Mouse (Mus musculus) CD4-positive, CD25-positive, alpha-beta regulatory T cell, adult 9 weeks (primary cell): ENCODE data around the gene Hist1h2bk. TPM values are rescaled to one million over a fixed set of nuclear protein-coding genes. Genes with fewer than 3 reads are reported as not detected.

ENCODE experiments used
- polyA plus RNA-seq: library from polyadenylated mRNA; unstranded; fragments of 100-300 nt; shearing (Covaris generic); gene quantifications from one replicate; pipeline ENCODE4 v1.2.1, GENCODE M21; 2017

The Hist1h2bk gene
- polyA plus RNA-seq: not detected

DNA sequence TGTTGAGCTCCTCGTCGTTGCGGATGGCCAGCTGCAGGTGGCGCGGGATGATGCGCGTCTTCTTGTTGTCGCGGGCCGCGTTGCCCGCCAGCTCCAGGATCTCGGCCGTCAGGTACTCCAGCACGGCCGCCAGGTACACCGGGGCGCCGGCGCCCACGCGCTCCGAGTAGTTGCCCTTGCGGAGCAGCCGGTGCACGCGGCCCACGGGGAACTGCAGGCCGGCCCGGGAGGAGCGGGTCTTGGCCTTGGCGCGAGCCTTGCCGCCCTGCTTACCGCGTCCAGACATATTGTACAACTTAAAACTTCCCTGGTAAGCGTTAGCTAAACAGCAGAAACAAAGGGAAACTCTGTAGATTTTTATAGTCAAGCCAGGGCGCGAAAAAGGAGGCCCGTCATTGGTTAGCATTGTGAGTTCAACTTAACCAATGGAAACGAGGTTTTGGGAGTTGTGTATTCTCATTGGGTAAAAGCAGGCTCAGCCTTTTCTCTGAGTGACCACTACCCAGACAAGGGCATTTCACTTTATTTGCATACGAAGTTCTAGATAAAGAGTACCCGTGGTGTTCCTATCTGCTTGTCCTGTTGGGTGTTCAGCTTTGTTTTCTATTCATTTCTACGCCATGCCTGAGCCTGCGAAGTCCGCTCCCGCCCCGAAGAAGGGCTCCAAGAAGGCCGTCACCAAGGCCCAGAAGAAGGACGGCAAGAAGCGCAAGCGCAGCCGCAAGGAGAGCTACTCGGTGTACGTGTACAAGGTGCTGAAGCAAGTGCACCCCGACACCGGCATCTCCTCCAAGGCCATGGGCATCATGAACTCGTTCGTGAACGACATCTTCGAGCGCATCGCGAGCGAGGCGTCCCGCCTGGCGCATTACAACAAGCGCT, at the start of gene Hist1h2bk, which contains the start of gene Hist1h2ah:
Hist1h2bk (plus strand) TSS at position 604 of the 882 bp plus-strand sequence.
Hist1h2ah (minus strand) TSS at position 302 of the 882 bp plus-strand sequence.

DNA sequence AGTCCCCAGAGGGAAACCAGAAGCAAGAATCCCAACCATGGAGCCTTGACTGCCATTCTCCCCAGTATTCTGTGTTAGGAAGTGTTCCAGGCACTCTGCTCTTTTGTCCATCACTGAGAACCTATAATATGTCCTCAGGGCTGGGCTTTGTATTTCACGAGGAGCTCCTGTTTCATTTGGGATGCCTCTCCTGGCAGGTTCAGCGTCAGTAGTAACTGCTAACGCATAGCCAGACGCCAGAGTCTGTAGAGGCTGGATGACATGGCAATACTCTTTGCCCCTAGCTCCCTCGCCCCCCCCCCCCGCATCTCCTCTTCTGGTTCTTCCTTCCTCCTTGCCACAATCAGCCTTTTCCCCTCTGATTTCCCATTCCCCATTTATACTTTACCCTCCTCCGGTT, 26.0 kb upstream of the Hist1h2bk start, which contains the start of gene Prss16:
Prss16 (minus strand) TSS at position 101 of the 400 bp plus-strand sequence.

DNA sequence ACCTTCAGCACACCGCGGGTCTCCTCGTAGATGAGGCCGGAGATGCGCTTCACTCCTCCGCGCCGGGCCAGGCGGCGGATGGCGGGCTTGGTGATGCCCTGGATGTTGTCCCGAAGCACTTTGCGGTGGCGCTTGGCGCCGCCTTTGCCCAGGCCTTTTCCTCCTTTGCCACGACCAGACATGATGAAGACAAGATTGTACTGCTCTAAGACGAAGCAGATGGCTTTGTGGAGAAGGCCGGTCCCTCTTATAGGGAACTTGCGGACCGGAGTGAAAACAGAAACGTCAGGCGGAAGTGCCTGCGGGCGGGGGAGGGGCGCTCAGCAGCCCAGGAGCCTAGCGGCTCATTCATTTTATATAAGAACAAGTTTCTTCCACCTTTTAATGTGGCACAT, 5.5 kb downstream of the Hist1h2bk start, which contains the start of gene Hist1h4i:
Hist1h4i (minus strand) TSS at position 221 of the 395 bp plus-strand sequence.

DNA sequence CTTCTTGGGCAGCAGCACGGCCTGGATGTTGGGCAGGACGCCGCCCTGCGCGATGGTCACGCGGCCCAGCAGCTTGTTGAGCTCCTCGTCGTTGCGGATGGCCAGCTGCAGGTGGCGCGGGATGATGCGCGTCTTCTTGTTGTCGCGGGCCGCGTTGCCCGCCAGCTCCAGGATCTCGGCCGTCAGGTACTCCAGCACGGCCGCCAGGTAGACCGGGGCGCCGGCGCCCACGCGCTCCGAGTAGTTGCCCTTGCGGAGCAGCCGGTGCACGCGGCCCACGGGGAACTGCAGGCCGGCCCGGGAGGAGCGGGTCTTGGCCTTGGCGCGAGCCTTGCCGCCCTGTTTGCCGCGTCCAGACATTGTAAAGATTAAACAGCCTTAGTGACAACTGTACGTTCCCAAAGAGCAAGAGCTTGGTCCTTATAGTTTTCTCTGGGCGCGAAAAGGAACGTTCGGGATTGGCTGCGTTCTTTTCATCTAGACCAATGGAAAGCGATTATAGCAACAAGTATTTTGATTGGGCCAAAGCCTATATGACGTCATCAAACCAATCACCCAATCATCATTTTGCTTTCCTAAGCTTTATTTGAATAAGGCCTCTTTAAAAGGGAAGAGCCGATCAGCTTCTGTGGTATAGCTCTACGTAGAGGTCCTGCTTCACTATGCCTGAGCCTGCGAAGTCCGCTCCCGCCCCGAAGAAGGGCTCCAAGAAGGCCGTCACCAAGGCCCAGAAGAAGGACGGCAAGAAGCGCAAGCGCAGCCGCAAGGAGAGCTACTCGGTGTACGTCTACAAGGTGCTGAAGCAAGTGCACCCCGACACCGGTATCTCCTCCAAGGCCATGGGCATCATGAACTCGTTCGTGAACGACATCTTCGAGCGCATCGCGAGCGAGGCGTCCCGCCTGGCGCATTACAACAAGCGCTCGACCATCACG, 7.2 kb downstream of the Hist1h2bk start, which contains the start of the genes Hist1h2ag and Hist1h2bj:
Hist1h2ag (minus strand) TSS at position 377 of the 935 bp plus-strand sequence.
Hist1h2bj (plus strand) TSS at position 647 of the 935 bp plus-strand sequence.

DNA sequence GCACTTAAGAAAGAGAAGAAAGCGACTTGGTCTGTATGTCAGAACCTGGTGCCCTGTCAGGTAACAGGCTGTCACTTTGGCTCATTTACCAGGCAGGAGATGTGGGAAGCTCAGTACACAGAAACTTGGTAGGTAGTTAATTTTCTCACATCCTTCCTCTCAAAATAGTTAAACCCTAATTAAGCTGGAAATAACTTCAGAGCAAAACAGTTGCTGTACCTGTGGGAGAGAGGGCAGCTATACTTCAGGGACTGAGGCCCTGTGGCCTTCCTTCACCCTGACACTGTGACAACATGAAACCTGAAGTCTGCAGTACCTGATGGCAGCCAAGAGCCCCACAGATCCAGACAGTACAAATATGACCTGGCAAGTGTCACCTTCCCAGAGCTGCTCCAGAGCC, 48.5 kb downstream of the Hist1h2bk start, which contains the start of gene Vmn1r188:
Vmn1r188 (plus strand) TSS at position 301 of the 400 bp plus-strand sequence.

Other genes with a start within 250 kb of the Hist1h2bk start
- not detected for gene Hist1h2an, start 248.7 kb upstream of the Hist1h2bk start, polyA plus RNA-seq
- not detected for gene Hist1h2bp, start 248.4 kb upstream of the Hist1h2bk start, polyA plus RNA-seq
- gene Hist1h2bq, start 225.7 kb upstream of the Hist1h2bk start, polyA plus RNA-seq: 5.5 TPM
- gene Hist1h2ao, start 225.4 kb upstream of the Hist1h2bk start, polyA plus RNA-seq: not detected
- 26.8 TPM for gene Hist1h4m, start 224.1 kb upstream of the Hist1h2bk start, polyA plus RNA-seq
- not detected for gene Hist1h4n, start 203.7 kb upstream of the Hist1h2bk start, polyA plus RNA-seq
- 44.7 TPM for gene Hist1h2ap, start 202.4 kb upstream of the Hist1h2bk start, polyA plus RNA-seq
- 5.6 TPM for gene Hist1h2br, start 202.1 kb upstream of the Hist1h2bk start, polyA plus RNA-seq
- gene Zfp184, start 90.8 kb upstream of the Hist1h2bk start, polyA plus RNA-seq: 0.17 TPM
- gene Pom121l2, start 54.7 kb upstream of the Hist1h2bk start, polyA plus RNA-seq: not detected
- 0.77 TPM for gene Prss16, start 26.1 kb upstream of the Hist1h2bk start, polyA plus RNA-seq
- gene Hist1h2ah, start 302 bp upstream of the Hist1h2bk start, polyA plus RNA-seq: 1.9 TPM
- gene Hist1h4i, start 5.5 kb downstream of the Hist1h2bk start, polyA plus RNA-seq: 11.9 TPM
- gene Hist1h2ag, start 7.1 kb downstream of the Hist1h2bk start, polyA plus RNA-seq: 1.5 TPM
- gene Hist1h2bj, start 7.3 kb downstream of the Hist1h2bk start, polyA plus RNA-seq: 2.9 TPM
- gene Vmn1r188, start 48.6 kb downstream of the Hist1h2bk start, polyA plus RNA-seq: not detected
- gene Vmn1r189, start 70.0 kb downstream of the Hist1h2bk start, polyA plus RNA-seq: not detected
- not detected for gene Vmn1r191, start 148.1 kb downstream of the Hist1h2bk start, polyA plus RNA-seq
- not detected for gene Vmn1r192, start 155.3 kb downstream of the Hist1h2bk start, polyA plus RNA-seq
- gene Vmn1r193, start 187.3 kb downstream of the Hist1h2bk start, polyA plus RNA-seq: not detected
- gene Vmn1r194, start 208.3 kb downstream of the Hist1h2bk start, polyA plus RNA-seq: not detected
- gene Vmn1r195, start 234.7 kb downstream of the Hist1h2bk start, polyA plus RNA-seq: not detected